Mouse (Mus musculus) mesoderm, embryonic 11.5 days (tissue): ENCODE measurements around the gene Gm266.
A peak's percentile ranks its signal among the peaks of the same experiment; 100 is the strongest.

Experiments
- DNase-seq: peaks from one replicate; pipeline ENCODE4 v3.0.0-alpha.2; 2012; ENCODE audit warnings: low read depth, low spot score

The Gm266 gene

GRCm38 (mm10) chr12:111454543-111455280, 30.9 kb downstream of the Gm266 start:
- no peak for DNase-seq

DNA sequence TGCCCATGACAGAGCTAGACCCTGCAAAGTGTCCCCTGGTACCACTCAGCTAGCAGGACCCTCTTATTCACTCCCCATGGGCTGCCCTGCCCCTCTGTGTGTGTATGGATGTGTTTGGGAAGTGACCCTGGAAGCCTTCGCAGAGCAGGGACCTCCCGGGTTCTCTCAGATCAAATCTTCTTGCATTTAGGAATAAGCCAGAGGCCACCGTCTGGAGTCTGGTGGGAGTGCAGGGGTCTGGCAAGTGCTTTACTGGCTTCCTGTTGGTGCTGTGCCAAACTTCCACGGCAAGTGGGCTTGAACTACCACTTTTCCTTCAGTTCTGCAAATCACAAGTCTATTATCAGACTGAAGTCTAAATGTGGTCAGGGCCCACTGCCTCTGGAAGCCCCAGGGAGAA, 31.6 kb downstream of the Gm266 start:
- no peak for DNase-seq

GRCm38 (mm10) chr12:111451561-111451960, 34.1 kb downstream of the Gm266 start:
- no peak for DNase-seq

- no peak for DNase-seq
Observed at GRCm38 (mm10) chr12:111450359-111450758, 35.3 kb downstream of the Gm266 start.

GRCm38 (mm10) chr12:111448931-111449705, 36.5 kb downstream of the Gm266 start:
- no peak for DNase-seq

DNA sequence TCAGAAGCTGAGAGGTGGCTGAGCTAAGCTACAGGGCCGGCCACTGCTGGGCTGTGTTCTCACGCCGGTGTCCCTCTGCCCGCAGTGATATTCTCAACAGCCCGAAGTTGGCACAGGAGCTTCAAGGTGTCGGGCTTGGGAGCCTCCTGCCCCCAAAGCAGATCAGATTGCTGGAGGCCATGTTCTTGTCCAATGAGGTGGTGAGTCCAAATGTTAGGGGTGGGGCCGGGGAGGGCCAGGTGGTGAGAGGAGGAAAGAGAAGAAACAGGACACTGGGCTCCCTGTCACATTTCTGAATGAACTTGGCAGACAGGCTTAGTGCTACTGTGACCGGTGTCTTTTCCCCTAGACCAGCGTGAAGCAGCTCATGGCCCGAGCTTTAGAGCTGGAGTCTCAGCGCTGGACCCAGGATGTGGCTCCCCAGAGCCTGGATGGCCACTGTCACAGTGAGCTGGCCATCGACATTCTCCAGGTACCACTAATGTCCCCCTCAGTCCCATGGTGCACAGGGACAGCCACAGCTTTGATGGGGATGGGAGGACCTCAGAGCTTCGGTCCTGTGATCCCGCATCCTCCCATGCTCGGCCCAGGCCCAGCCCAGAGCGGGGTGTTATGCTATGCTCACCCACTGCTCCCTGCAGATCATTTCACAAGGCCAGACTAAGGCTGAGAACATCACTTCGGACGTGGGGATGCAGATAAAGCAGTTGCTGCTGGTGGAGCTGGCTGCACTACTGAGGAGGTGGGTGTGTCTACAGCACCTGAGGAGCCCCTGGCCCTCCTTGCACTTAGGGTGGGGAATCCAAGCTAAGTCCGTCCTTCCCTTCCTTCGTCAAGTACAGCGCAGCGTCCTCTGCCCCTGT, 37.5 kb downstream of the Gm266 start:
- DNase-seq = no peak

DNA sequence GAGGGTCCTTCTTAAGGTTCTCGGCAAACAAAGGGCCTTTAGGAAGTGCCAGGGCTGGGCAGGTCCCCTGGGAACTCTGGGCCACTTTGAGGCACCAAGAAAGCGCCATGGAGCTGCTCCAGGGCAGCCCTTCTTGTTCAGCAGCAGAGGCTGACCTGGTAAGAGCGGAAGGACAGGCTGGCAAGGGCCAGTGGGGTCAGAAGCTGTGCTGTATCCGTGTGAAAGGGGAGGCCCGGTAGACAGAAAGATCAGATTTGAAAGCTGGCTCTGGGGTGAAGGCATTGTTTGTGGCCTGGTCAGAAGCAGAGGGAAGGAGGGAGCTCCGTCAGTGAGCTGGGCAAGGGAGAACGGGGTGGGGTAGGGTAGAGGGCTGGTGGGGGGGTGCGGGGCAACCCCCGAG, 38.3 kb downstream of the Gm266 start:
- DNase-seq = no peak

GRCm38 (mm10) chr12:111446745-111447144, 38.9 kb downstream of the Gm266 start:
- no peak for DNase-seq

GRCm38 (mm10) chr12:111445890-111446613, 39.6 kb downstream of the Gm266 start:
- DNase-seq = no peak

- DNase-seq = no peak
Observed at GRCm38 (mm10) chr12:111445161-111445889, 40.3 kb downstream of the Gm266 start.

DNA sequence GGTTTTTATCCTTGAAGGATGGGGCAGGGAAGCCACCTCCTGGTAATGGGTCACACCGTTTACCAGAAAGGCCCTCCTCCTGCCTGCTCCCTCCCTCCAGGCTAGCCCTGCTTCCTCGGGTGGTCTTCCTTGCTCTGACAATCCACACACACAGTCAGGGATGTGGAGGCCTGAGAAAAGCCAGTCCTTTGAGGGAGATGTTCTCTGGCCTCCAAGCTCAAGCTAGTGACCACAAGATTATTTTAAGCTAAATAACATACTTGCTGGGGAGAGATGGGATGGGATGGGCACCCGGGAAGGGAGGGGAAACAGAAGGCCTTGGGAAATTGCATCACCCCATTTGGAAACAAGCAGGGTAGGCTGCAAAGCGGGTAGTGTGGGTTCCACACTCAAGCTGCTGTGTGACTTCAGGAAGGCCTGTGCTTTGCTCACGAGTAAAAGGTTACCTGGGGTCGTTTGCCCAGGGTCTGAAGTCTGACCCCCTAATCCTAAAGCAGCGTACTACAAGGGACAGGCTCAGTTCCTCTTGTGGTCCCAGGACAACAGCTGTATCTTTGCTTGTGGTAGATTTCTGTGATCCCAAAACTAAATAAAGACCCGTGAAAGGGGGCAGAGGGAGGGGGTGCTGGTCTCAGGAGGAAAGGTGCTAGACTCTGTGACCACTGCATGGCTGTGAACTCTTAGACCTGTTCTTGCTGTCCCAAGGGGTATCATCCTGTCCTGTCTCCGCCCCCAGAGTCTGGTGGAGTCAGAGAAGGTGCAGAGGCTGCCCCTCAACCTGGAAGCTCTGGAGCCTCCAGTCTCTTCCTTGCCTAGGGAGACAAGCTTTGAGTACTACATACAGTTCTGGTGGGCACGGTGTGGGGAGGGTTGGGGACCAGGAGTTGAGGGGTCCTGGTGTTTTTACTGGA, 41.4 kb downstream of the Gm266 start:
- DNase-seq = no peak

GRCm38 (mm10) chr12:111443011-111443870, 42.4 kb downstream of the Gm266 start:
- DNase-seq = no peak

DNA sequence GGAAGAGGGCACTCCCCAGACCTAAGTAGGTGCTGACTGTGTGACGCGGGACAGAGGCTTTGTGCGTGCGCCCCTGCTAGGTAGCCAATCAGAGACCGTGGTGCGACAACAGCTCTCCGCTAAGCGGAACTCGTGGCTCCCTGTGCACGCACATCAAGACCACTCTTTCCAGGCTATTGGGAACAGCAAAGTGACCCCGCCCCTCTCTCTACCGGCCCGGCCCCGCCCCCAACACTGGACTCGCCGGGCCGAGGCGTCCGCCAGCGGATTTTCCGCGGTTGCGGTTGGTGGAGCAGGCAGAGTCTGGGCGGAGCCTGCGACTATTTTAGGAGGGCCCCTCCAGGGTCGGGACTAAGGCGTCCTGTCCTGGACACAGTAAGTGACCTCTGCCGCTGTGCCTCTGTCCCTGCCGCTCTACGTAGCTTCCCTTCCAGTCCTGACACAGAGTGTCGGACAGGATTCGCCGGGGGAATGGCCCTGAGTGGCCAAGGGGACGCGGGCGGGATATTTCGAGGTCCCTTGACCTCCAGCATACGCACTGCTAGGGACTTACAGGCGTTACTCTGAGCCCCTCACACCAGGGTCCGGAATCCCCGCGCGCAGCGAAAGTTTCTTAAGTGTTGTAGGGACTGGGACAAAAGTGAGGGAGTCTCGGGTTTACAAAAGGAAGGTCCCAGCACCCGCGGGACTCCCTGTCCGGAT, 43.2 kb downstream of the Gm266 start, which contains the start of gene Tnfaip2:
Tnfaip2 (plus strand) TSS at position 161 of the 702 bp plus-strand sequence.
- peak; percentile 67 for DNase-seq

DNA sequence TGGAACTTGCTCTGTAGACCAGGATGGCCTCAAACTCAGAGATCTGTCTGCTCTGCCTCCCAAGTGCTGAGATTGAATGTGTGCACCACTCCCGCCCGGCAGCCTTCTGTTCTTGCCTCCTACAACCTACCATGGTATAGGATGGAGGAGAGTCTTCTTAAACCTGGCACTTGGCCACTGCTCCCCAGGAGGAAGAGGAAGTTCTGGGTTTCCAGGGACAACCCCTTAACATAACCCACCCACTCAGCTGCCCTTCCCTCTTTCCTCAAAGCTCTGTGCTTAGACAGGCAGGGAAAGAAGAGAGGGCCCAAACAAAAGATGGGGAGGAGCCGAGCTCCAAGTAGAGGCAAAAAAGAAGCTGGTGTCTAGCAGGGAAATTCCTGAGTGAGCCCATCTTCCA, 44.1 kb downstream of the Gm266 start:
- no peak for DNase-seq

GRCm38 (mm10) chr12:111440701-111441373, 44.8 kb downstream of the Gm266 start:
- DNase-seq = no peak

DNA sequence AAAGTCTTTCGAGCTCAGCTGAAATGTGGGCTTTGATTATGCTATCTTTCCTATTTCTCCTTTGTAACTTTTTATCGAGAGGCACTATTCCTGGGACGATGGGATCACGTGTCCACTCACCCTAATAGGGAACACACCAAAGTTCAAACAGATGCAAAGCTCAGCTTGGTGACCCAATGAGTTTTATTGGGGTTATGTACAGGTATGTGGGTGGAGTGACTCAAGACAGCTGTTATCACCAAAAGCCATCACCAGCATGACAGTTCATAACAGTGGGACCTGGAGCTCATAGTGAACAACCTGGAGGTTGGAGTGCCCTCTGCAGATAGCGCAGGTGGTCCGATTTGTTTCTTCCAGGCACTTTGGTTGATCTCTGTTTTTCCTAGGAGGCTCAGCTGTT, 46.8 kb downstream of the Gm266 start:
- DNase-seq = no peak

DNA sequence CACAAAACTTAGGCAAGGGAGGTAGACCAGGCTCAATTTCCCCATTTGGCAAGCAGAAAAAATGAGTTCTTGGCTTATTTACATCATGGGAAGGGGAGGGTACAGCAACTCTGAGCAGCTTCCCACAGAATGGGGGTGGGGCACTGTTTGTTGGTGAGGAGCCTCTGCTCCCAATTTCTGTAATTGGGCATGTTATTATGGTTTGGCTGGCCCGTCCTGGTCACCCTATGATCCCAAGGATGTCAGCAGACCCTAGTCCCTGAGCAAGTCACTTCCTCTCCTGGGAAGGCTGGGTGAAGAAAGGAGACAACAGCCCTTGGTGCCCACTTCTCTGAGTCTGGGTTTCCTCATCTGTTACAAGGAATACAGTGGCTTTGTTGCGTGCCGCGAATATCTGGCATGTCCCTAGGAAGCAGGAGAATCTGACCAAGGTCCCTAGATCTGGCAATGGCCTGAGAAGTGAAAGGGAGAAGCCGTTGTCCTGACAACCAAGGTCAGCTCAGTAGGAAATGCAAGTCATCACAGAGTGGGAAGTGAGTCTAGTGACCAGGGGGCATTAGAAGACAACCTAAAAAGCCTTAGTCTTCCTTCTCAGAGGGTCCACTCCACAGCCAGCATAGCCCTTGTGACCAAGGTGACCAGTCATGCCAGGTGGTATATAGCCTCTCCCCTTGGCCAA, 48.3 kb downstream of the Gm266 start:
- DNase-seq = no peak
